Mouse (Mus musculus) kidney, adult 9 months (tissue): ENCODE data around the gene Vmn1r29.
"Not testable (repeated sequence)": the region's sequence is repeated elsewhere in the genome, so short reads cannot be mapped to it uniquely, and the experiment has no call there.

Source experiments
- DNase-seq: peaks from one replicate; pipeline ENCODE4 v3.0.0; 2022

The Vmn1r29 gene

GRCm38 (mm10) chr6:58301249-58301648 lies at the start of gene Vmn1r29:
TSS of gene Vmn1r29 (plus strand) at chr6:58301549.
- no peak for DNase-seq

GRCm38 (mm10) chr6:58261737-58262136 lies 39.6 kb upstream of the Vmn1r29 start, which contains the start of gene Vmn1r28:
TSS of gene Vmn1r28 (plus strand) at chr6:58262037.
- DNase-seq = no peak

- DNase-seq = not testable (repeated sequence)
These were observed 21.7 kb upstream of the Vmn1r29 start for GRCm38 (mm10) chr6:58279661-58280060.

- DNase-seq = no peak
These were observed 9.1 kb upstream of the Vmn1r29 start for GRCm38 (mm10) chr6:58292201-58292600.

- not testable (repeated sequence) for DNase-seq
These were observed 2.8 kb upstream of the Vmn1r29 start for GRCm38 (mm10) chr6:58298511-58298910.

GRCm38 (mm10) chr6:58330686-58331085 lies 29.3 kb downstream of the Vmn1r29 start:
- DNase-seq = not testable (repeated sequence)
